Mouse (Mus musculus): ENCODE measurements at regions not wholly inside any gene's neighbourhood (a gene's known extent, or its start where the extent isn't known, plus 50 kb on each side); places are given as distances from the start of the nearest gene placed in this dataset.

- no peaks in the 10 kb centered on the region for H3K36me3 ChIP-seq (ENCODE audit: control insufficient read depth, insufficient read depth, low read length)
Observed at GRCm38 (mm10) chr4:58714221-58714620, 73.3 kb downstream of the Olfr267 start.

DNA sequence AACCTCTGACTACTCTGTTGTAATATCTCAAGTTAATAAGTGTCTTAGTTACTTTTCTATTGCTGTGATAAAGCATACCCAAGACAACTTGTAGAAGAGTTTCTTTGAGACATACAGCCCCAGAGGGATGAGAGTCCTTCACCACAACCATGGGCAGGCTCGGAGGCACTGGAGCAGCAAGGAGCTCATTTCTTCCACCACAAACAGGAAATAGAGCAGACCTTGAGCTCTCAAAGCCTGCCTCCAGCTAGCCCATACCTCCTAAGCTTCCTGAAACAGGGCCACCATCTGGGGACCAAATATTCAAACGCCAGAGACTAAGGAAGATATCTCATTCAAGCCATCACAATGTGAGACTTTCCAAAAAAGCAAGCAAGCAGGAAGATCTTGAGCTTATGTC lies 74.6 kb downstream of the Olfr267 start:
- WGBS, result 57% methylated on average over 2 of the region's 2 CpGs
- no peaks in the 10 kb centered on the region for H3K36me3 ChIP-seq (ENCODE audit: control insufficient read depth, insufficient read depth, low read length)
- H3K79me2 ChIP-seq (replicated peaks; ENCODE audit: control insufficient read depth, insufficient read depth, low read length), result no peaks in the 10 kb centered on the region
- H3K9ac ChIP-seq (ENCODE audit: low read depth, low read length), result no peak overlapping the region
- no peaks in the 10 kb centered on the region for H3K4me1 ChIP-seq (ENCODE audit: control insufficient read depth, insufficient read depth, low read length)
- no peak for DNase-seq
- no peaks in the 10 kb centered on the region for H3K27me3 ChIP-seq (ENCODE audit: control insufficient read depth, insufficient read depth, low read length)
- no peak overlapping the region for H3K27ac ChIP-seq
- no peak overlapping the region for H3K4me3 ChIP-seq
- intact Hi-C loops (cut with DNase I), result no loop called here
- TF ChIP-seq CTCF (IDR thresholded peaks at IDR 0.05) (no peak), EP300 (IDR thresholded peaks at IDR 0.05; ENCODE audit: insufficient read depth, low read depth, low read length) (no peak), POLR2A (IDR thresholded peaks at IDR 0.05; ENCODE audit: insufficient read depth, low read depth, low read length) (no peak)

More at GRCm38 (mm10) chr4:58714221-58714620, 73.3 kb downstream of the Olfr267 start:
- no peaks in the 10 kb centered on the region for H3K27me3 ChIP-seq (ENCODE audit: control insufficient read depth, insufficient read depth, low read length)
- WGBS, result 55% methylated on average over 13 of the region's 13 CpGs
- H3K79me2 ChIP-seq (replicated peaks; ENCODE audit: control insufficient read depth, insufficient read depth, low read length), result no peaks in the 10 kb centered on the region
- no peaks in the 10 kb centered on the region for H3K4me1 ChIP-seq (ENCODE audit: control insufficient read depth, insufficient read depth, low read length)
- no peak for DNase-seq
- H3K27ac ChIP-seq, result no peak overlapping the region
- no peak overlapping the region for H3K9ac ChIP-seq (ENCODE audit: low read depth, low read length)
- no peak for TF ChIP-seq CTCF (IDR thresholded peaks at IDR 0.05)
- TF ChIP-seq EP300 (IDR thresholded peaks at IDR 0.05; ENCODE audit: insufficient read depth, low read depth, low read length), result no peak
- TF ChIP-seq POLR2A (IDR thresholded peaks at IDR 0.05; ENCODE audit: insufficient read depth, low read depth, low read length), result no peak
- no peak overlapping the region for H3K4me3 ChIP-seq
- intact Hi-C loops (cut with DNase I), result no loop called here

- no peak overlapping the region for H3K4me3 ChIP-seq
- no peak overlapping the region for H3K9ac ChIP-seq (ENCODE audit: low read depth, low read length)
- H3K4me1 ChIP-seq (ENCODE audit: control insufficient read depth, insufficient read depth, low read length), result no peaks in the 10 kb centered on the region
- WGBS, result 80% methylated on average over 10 of the region's 10 CpGs
- H3K36me3 ChIP-seq (ENCODE audit: control insufficient read depth, insufficient read depth, low read length), result no peaks in the 10 kb centered on the region
- no peak overlapping the region for H3K27ac ChIP-seq
- no peaks in the 10 kb centered on the region for H3K79me2 ChIP-seq (replicated peaks; ENCODE audit: control insufficient read depth, insufficient read depth, low read length)
- TF ChIP-seq CTCF (IDR thresholded peaks at IDR 0.05) (no peak), POLR2A (IDR thresholded peaks at IDR 0.05; ENCODE audit: insufficient read depth, low read depth, low read length) (no peak), EP300 (IDR thresholded peaks at IDR 0.05; ENCODE audit: insufficient read depth, low read depth, low read length) (no peak)
- intact Hi-C loops (cut with DNase I), result no loop called here
- no peaks in the 10 kb centered on the region for H3K27me3 ChIP-seq (ENCODE audit: control insufficient read depth, insufficient read depth, low read length)
- DNase-seq, result no peak
Observed at GRCm38 (mm10) chr4:58712166-58712565, 75.3 kb downstream of the Olfr267 start.

- no peak for DNase-seq
- Histone ChIP-seq H3K4me3 (no peak overlapping the region), H3K36me3 (ENCODE audit: control insufficient read depth, insufficient read depth, low read length) (no peaks in the 10 kb centered on the region), H3K79me2 (replicated peaks; ENCODE audit: control insufficient read depth, insufficient read depth, low read length) (no peaks in the 10 kb centered on the region), H3K27me3 (ENCODE audit: control insufficient read depth, insufficient read depth, low read length) (no peaks in the 10 kb centered on the region), H3K4me1 (ENCODE audit: control insufficient read depth, insufficient read depth, low read length) (no peaks in the 10 kb centered on the region), H3K9ac (ENCODE audit: low read depth, low read length) (no peak overlapping the region), H3K27ac (no peak overlapping the region)
- TF ChIP-seq CTCF (IDR thresholded peaks at IDR 0.05) (no peak), POLR2A (IDR thresholded peaks at IDR 0.05; ENCODE audit: insufficient read depth, low read depth, low read length) (no peak), EP300 (IDR thresholded peaks at IDR 0.05; ENCODE audit: insufficient read depth, low read depth, low read length) (no peak)
- 81% methylated on average over 11 of the region's 11 CpGs for WGBS
- intact Hi-C loops (cut with DNase I), result no loop called here
Observed at GRCm38 (mm10) chr4:58699236-58699798, 88.2 kb downstream of the Olfr267 start.

DNA sequence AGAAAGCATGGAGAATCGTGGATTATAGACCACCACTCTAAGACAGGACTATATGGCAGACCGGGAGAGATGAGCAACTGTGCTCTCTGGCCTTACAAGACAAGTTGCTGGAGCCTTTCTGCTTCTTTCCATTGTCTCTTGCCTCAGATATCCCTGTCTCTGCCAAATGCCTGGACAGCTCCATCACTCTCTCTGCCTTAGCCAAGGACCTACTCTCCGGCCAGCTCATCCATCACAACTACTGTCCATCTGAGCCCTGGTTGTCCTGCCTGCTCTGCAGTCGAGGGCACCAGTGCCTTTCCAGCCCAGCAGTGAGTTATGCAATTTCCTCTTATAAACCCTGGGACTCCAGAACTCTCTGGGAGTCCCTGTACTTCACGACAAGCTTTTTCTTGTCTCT lies 88.7 kb downstream of the Olfr267 start:
- Histone ChIP-seq H3K79me2 (replicated peaks; ENCODE audit: control insufficient read depth, insufficient read depth, low read length) (no peaks in the 10 kb centered on the region), H3K4me1 (ENCODE audit: control insufficient read depth, insufficient read depth, low read length) (no peaks in the 10 kb centered on the region), H3K27ac (no peak overlapping the region), H3K4me3 (no peak overlapping the region), H3K36me3 (ENCODE audit: control insufficient read depth, insufficient read depth, low read length) (no peaks in the 10 kb centered on the region), H3K9ac (ENCODE audit: low read depth, low read length) (no peak overlapping the region), H3K27me3 (ENCODE audit: control insufficient read depth, insufficient read depth, low read length) (no peaks in the 10 kb centered on the region)
- 48% methylated on average over 5 of the region's 5 CpGs for WGBS
- TF ChIP-seq EP300 (IDR thresholded peaks at IDR 0.05; ENCODE audit: insufficient read depth, low read depth, low read length) (no peak), CTCF (IDR thresholded peaks at IDR 0.05) (no peak), POLR2A (IDR thresholded peaks at IDR 0.05; ENCODE audit: insufficient read depth, low read depth, low read length) (no peak)
- DNase-seq, result peak in 1 of 2 experiments; percentile 20
- intact Hi-C loops (cut with DNase I), result no loop called here

DNA sequence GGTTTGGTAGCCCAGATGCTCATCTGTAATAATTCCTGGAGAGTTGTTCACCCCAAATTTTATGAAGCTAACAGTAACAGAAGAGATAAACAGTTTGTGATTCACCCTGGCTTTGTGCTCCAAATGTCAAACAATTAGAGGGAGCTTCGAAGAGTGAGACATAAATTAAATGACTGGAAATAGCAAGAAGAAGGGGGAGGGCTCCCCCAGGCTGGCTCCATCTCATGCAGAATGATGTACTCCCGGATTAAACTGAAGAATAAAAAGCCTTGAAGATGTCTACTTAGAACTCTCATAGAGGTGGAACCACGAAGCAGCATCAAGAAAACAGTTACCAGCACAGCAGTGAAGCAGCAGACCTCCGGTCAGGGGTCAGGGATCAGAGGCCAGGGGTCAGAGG lies 90.8 kb downstream of the Olfr267 start:
- no peak overlapping the region for H3K4me3 ChIP-seq
- no peaks in the 10 kb centered on the region for H3K27me3 ChIP-seq (ENCODE audit: control insufficient read depth, insufficient read depth, low read length)
- H3K9ac ChIP-seq (ENCODE audit: low read depth, low read length), result no peak overlapping the region
- WGBS, result 77% methylated on average over 4 of the region's 4 CpGs
- TF ChIP-seq EP300 (IDR thresholded peaks at IDR 0.05; ENCODE audit: insufficient read depth, low read depth, low read length), result no peak
- no peak for TF ChIP-seq POLR2A (IDR thresholded peaks at IDR 0.05; ENCODE audit: insufficient read depth, low read depth, low read length)
- TF ChIP-seq CTCF (IDR thresholded peaks at IDR 0.05), result no peak
- no peaks in the 10 kb centered on the region for H3K79me2 ChIP-seq (replicated peaks; ENCODE audit: control insufficient read depth, insufficient read depth, low read length)
- H3K36me3 ChIP-seq (ENCODE audit: control insufficient read depth, insufficient read depth, low read length), result no peaks in the 10 kb centered on the region
- no peak overlapping the region for H3K27ac ChIP-seq
- H3K4me1 ChIP-seq (ENCODE audit: control insufficient read depth, insufficient read depth, low read length), result no peaks in the 10 kb centered on the region
- intact Hi-C loops (cut with DNase I), result no loop called here
- no peak for DNase-seq
